Mouse (Mus musculus) spleen, adult 12 weeks (tissue): ENCODE measurements around the gene Large1.

ENCODE experiments used
- DNase-seq: peaks from one replicate; pipeline ENCODE4 v3.0.0; 2022; ENCODE audit warnings: low spot score

Gene Large1

GRCm38 (mm10) chr8:72766777-72767176 is 586.6 kb downstream of the Large1 start:
- no peak for DNase-seq

GRCm38 (mm10) chr8:72765696-72766095 is 587.6 kb downstream of the Large1 start:
- DNase-seq = no peak
